Mouse (Mus musculus) lung, adult 2 months (tissue): ENCODE measurements around the gene Txndc2.

ENCODE experiments used
- CTCF ChIP-seq: fragments of 200-500 bp; IDR thresholded peaks from 2 replicates; pipeline ENCODE4 v1.5.1; 2011; ENCODE audit warnings: mild to moderate bottlenecking, low read length, control low read depth; ENCODE audit not compliant: insufficient read depth
- POLR2A ChIP-seq: fragments of 200-500 bp; IDR thresholded peaks from 2 replicates; pipeline ENCODE4 v1.6.1; 2011; ENCODE audit warnings: low read depth, mild to moderate bottlenecking, control low read depth, low read length, borderline replicate concordance; ENCODE audit errors: extremely low read depth

DNA sequence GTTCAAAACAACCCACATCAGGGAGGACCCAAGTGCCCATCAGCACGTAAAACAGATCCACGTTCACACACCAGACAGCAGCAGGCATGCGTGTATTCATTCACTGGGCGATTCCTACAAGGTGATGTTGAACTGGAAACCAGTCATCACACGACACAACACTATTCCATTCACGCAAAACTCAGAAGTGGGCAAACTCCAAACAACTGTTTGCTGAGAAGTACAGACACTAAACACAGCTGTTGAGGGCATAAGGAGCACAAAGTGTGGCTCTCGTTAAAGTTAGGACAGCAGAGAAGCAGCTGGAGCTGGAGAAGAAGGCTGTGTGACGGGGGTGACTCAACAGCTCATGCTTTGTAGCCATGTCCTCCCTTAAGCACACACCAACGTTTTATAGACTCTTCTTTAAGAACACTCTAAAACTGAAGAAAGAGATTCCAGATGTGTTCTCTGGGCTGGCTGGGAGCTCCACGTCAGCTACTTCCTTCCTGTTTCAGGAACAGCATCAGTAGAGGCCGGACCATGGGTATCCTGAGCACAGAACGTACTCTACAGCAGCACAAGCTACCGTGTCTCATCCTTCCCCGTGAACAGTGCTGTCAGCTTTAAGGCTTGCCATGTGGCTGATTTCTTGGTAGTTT, 38.0 kb upstream of the Txndc2 start:
- no peak for TF ChIP-seq CTCF
- no peak for TF ChIP-seq POLR2A
